Mouse (Mus musculus): ENCODE measurements around the gene Glis3. TPM values are rescaled to one million over a fixed set of nuclear protein-coding genes. Genes with fewer than 3 reads are reported as not detected.

Gene Glis3
- total RNA-seq, 2 experiments from 2014 or later = 1.4 to 1.8 TPM

GRCm38 (mm10) chr19:28291596-28291995, 388.3 kb downstream of the Glis3 start:
- no peak for DNase-seq
- intact Hi-C loops (cut with DNase I; ENCODE audit: low total_unique reads) = no loop called here

DNA sequence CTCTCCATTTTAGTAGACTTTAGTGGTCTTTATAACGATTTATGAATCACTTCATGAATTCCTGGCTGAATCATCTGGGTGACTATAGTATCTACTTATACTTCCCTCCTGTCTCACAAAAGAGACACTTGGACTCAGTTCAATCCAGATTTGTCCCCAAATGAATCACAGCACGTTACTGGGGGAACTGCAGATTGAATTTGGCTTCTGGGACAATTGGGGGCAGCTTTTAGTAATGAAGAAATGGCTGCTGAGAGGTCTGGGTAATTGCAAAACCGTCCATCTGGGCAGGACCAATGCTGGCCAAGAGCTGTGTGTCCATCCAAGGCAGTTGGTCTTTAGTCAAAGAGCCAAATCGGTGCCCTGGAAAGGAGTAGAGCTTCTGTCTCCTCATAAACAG, 390.4 kb downstream of the Glis3 start:
- DNase-seq = no peak
- intact Hi-C loops (cut with DNase I; ENCODE audit: low total_unique reads) = no loop called here

DNA sequence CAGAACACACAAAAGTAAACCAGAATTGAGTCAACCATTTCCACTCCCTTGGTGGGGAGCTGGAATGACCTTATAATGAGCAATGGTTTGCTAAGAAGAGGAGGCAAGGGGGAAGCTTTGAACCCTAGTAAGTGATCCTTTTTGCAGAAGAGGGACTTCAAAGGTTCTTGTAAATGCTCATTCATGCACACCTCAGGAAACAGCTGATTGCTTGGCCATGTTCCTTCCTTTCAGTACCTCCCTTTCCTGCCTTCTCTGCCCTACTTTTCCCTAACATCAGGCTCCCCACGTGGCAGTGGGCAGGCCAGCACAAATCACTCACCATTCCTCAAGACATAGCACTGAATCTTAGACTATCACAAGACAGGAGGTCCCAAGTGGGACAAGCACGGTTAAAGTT, 392.4 kb downstream of the Glis3 start:
- no peak for DNase-seq
- intact Hi-C loops (cut with DNase I; ENCODE audit: low total_unique reads) = no loop called here

DNA sequence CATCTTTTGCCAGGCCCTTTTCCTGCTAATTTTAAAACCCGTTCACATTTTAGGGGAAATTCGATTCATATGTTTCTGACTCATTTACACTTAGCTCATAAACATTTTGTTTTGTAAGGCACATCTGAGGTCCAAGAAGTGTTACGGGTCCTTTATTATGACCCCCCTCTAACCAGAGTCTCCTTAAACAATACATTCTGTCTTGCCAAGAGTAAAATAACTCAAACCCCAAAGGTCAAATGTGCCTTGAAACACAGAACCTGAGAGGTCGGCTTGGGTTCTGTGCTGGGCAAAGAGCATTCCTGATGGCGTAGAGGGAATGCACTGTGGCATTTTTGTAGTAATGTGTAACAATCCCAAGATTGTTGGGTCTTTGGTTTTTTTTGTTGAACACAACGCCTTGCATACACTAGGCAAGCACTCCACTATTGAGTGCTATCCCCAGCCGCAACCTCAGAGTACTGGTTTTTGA, 395.7 kb downstream of the Glis3 start:
- DNase-seq = no peak
- intact Hi-C loops (cut with DNase I; ENCODE audit: low total_unique reads) = no loop called here

DNA sequence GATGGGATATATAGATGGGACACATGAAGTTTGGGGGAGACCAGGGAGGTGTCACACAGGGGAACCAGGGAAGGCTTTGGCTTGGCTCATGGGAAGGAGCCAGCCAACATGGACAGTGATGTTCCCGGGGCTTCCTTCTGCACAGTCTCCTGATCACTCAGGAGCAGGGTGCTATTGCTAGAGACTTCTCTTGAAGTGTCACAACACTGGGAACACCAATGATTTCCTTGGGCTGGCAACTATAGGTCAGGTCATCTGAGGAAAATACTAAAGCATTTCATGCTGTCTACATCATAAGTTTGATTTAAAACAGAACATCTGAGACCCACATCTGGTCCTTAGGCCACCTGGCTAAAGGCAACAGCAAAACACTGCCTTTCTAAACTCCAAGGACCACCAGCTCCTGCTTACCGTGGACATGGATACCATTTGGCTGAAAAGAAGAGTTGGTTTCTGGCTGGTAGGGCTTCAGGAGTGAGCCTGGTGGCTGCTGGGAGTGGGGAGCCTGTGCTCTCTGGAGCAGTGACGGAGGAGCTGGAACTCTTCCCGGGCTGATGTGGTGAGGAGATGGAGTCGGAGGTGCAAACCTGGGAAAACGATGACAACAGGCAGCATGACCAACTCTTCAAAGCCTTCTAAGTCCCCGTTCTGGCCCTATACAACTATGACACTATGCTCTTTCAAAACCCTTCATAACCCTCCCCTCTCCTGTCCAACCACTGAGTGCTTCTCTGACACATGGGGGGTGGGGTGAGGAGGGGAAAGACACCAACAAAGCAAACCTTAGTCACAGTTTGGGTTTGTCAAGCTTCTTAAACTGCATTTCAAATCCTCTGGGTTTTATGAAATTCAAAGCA, 396.4 kb downstream of the Glis3 start:
- DNase-seq = peak; percentile 22
- intact Hi-C loops (cut with DNase I; ENCODE audit: low total_unique reads) = no loop called here

GRCm38 (mm10) chr19:28281405-28281804, 398.5 kb downstream of the Glis3 start:
- intact Hi-C loops (cut with DNase I; ENCODE audit: low total_unique reads) = no loop called here
- no peak for DNase-seq

DNA sequence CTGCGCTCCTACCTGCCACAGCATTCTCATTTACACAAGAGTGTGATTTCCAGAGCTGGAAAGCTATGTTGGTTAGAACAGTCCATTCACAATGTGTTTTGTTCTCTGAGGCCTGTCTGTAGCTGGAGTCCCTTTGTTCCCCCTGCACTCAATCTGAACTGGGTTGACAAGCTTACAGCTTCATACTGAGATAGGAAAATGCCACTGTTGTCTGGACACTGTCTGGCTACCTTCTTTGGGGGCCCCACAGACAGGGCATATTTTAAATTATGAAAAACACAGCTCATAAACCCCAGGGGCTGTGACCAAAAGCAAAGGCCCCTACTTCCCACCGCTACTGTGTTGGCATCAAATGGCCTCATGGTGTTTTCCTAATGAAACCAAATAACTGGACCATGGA, 402.8 kb downstream of the Glis3 start:
- no peak for DNase-seq
- intact Hi-C loops (cut with DNase I; ENCODE audit: low total_unique reads) = no loop called here

- intact Hi-C loops (cut with DNase I; ENCODE audit: low total_unique reads) = no loop called here
- no peak for DNase-seq
Observed at GRCm38 (mm10) chr19:28274501-28274900, 405.4 kb downstream of the Glis3 start.

DNA sequence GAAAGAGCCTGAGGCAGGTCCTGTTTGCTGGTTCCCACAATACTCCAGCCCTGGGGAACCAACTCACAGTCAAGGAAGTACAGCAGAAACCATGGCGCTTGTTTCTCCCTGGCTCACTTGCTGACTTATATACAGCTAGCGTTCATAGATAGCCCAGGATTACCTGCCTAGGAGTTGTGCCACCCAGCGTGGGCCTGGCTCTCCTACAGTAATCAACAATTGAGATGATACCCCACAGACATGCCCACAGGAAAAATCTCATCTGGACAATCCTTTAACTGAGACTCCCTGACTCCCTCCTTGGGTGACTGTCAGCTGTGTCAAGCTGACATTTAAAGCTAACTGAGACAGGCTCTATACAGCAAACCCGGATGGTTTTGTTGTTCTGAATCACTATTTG, 405.9 kb downstream of the Glis3 start:
- DNase-seq = no peak
- intact Hi-C loops (cut with DNase I; ENCODE audit: low total_unique reads) = no loop called here

DNA sequence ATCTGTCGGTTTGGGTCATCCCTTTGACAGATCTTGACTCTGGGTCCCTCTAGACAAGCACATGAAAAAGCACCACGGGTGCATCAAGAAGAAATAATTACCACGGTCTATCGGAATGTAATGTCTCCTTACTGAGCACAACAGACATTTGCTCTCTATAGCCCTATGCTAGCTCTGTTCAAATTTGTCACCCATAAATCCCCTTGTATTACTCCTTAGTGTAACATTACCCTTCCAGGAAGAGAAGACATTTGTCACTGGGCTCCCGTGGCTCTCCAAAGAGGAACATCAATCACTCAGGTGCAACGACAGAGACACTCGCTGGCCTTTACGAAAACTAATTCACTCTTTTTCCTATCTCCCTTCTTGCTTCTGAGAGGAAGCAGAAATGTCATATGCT, 413.0 kb downstream of the Glis3 start:
- intact Hi-C loops (cut with DNase I; ENCODE audit: low total_unique reads) = no loop called here
- no peak for DNase-seq

DNA sequence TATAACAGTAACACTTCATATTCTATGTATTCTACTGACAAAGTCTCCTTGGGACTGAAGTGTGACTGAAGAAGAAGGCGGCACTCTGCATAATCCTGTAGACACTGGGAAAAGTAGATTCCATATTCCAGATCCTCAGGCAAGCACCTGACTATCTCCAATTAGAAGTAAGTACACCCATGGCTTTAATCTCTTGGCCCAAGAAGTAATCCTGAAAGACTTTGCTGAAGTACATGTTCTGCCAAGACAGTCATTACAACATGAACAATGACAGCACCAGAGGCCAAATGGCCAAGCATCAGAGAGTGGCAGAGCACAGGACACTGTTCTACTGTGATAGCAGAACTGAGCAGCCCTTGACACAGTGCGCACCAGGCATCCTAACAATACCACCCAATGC, 414.1 kb downstream of the Glis3 start:
- DNase-seq = no peak
- intact Hi-C loops (cut with DNase I; ENCODE audit: low total_unique reads) = no loop called here

GRCm38 (mm10) chr19:28258907-28259675, 420.8 kb downstream of the Glis3 start:
- intact Hi-C loops (cut with DNase I; ENCODE audit: low total_unique reads) = no loop called here

GRCm38 (mm10) chr19:28258480-28258879, 421.4 kb downstream of the Glis3 start:
- DNase-seq = no peak
- intact Hi-C loops (cut with DNase I; ENCODE audit: low total_unique reads) = no loop called here

More at GRCm38 (mm10) chr19:28258907-28259675, 420.8 kb downstream of the Glis3 start:
- no peak for DNase-seq

DNA sequence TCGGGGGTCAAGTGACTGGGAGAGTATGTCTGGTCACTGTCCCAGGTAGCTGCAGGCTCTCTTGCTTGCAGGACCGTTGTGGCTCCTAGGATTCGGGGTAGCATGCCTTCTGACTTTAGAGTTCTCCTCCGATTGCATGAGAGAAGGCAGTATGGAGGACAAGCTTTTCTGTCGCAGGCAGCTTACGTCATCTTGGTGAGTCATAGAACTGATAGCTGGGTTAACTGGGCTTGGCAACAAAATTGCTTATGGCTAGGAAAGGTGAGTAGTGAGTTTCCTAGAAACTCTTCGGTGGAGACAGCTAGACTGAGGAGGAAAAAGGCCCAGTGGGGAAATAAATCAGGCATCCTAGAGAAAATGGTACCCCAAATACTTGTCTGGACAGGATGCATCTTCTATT, 432.5 kb downstream of the Glis3 start:
- intact Hi-C loops (cut with DNase I; ENCODE audit: low total_unique reads) = no loop called here
- no peak for DNase-seq

- intact Hi-C loops (cut with DNase I; ENCODE audit: low total_unique reads) = no loop called here
- DNase-seq = no peak
Observed at GRCm38 (mm10) chr19:28246186-28246585, 433.7 kb downstream of the Glis3 start.

DNA sequence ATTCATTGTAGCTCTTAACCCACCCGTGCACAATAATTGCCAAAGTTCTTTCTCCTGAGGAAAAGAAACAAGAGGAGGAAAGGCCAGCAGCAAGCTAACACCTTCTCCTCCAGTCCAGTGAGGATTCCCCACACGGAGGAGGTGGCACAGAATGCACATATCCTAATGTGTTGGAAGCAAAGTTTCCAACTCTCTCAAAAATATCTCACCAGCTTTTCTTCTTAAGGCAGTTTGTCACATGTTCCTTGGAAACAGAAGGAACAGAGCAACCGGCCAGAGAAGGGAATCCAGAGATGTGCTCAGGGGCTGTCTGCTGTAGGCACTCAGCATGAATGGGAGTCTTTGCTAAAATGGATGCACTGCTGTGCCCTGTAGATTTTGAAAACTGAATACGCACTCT, 441.8 kb downstream of the Glis3 start:
- DNase-seq = no peak
- intact Hi-C loops (cut with DNase I; ENCODE audit: low total_unique reads) = no loop called here

DNA sequence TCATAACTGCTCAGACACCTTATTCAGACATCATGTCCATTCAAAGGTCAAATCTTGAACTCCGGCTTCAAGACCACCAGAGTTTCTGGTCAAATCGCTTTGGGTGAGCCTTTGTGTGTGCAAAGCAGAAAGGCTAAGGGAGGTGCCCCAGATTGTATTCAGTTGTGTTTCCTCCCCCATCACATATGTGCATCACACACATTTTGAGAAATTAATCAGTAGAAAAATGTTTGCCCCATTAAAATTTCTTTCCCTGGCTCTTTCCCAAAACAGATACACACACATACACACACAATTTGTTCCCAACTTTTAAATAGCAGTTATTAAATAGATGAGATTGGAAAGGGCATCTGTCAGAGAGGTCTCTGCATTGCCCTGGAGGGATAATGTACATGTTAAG, 442.3 kb downstream of the Glis3 start:
- no peak for DNase-seq
- intact Hi-C loops (cut with DNase I; ENCODE audit: low total_unique reads) = no loop called here

DNA sequence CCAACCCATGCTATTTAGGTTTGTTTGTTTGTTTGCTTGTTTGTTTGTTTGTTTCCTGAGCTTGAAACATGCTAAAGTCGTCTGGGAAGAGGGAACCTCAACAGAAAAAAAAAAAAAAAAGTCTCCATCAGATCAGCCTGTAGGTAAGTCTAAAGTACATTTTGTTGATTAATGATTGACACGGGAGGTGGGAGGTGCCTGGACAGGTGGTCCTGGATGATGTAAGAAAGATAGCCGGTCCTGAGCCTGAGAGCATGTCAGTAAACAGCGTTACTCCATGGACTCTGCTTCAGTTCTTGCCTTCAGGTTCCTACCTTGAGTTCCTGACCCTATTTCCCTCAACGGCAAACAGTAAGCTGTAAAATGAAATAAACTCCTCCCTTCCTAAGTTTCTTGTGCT, 444.3 kb downstream of the Glis3 start:
- no peak for DNase-seq

GRCm38 (mm10) chr19:28235096-28235495, 444.8 kb downstream of the Glis3 start:
- intact Hi-C loops (cut with DNase I; ENCODE audit: low total_unique reads) = no loop called here

More for the DNA sequence above, 444.3 kb downstream of the Glis3 start:
- intact Hi-C loops (cut with DNase I; ENCODE audit: low total_unique reads) = no loop called here

DNA sequence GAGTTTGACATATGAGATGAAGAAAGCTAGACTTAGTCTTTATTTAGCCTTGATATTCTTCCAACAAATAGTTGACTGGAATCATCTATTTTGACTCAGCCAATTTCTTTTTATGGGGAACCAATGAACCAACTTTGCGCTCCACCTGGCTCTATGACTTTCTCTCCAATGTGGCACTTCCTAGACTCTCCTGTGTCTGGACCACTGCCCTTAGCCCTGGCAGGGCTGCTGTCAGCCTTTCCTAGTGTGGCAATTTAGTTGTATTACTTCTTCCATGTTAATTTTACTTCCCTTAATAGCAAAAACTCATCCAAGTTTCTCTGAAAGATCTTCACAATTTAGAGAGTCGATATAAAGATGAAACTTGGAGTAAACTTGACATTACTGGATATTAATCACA, 445.2 kb downstream of the Glis3 start:
- intact Hi-C loops (cut with DNase I; ENCODE audit: low total_unique reads) = no loop called here
- DNase-seq = no peak

More at GRCm38 (mm10) chr19:28235096-28235495, 444.8 kb downstream of the Glis3 start:
- DNase-seq = no peak

DNA sequence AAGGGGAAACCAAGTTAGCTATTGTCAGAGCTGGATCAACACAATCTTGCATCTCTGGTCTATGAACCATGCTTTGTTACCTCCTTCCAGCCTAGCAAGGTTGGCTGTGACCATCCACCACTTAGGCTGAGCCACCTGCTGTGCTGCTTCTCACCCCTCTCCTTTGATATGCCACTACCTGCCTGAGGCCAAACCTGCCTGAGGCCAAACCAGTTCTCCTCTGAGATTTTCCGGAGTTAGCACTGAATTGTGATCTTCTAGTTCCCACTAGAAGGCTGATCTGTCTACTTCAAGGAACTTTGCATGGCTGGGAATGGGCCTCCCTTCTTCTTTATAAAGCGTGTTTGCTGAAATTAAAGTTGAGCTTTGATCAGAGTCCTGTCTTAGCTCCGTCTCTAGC, 448.4 kb downstream of the Glis3 start:
- intact Hi-C loops (cut with DNase I; ENCODE audit: low total_unique reads) = no loop called here

More for the DNA sequence above, 448.4 kb downstream of the Glis3 start:
- no peak for DNase-seq

All from gastrocnemius, postnatal 14 days (tissue).